Mouse (Mus musculus): Measurements from ENCODE around the gene Nucb2. TPM values are rescaled to one million over a fixed set of nuclear protein-coding genes. Genes with fewer than 3 reads are reported as not detected.
A peak's percentile ranks its signal among the peaks of the same experiment; 100 is the strongest.

Gene Nucb2
- polyA plus RNA-seq (2016; fragmentation: Nextera tagmentation; extraction: Ambion mirVana) = 11.7 and 11.8 TPM in 2 replicates

DNA sequence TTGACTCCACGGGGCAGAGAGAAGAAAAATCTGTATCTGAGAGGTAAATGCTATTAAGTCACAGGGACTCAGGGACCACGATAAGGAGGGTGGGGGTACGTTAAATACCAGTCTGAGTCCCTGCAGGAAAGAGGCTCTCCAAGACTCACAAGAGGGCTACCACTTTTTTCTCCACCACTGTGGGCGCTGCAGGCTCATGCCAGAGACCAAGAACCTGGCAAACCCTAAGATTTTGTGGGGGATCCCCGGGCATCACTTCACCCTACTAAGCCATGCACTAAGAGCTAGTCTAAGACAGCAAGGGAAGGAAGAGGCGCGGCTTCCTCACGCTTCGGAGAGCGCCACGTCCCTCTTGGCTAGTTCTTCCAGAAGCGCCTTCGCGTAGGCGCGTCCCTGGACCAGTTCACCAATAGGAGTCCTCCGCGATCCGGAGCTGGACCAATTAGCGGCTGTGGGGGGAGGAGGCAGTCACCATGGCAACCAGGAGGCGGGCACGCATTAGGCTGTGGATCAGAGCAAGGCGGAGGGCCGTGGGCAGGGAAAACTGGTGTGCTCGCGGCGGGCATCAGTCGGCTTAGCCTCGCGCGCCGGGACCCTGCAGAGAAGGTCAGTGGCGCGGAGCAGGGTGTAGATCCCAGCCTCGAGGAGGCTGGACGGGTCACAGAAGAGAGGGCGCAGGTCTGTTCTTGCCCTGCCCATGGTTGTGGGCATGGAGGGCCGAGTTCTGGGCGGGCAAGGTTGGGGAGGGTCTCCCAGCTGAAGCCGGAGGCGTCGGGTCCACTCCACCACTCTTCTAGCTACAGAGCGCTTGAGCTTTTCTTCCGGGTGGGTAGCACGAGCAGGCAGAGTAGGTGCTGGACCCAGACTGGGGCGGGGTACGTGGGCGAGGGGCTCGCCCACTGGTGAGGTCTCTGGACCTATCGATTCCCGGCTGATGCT is at the start of gene Nucb2:
Nucb2 (plus strand) TSS at position 491 of the 939 bp plus-strand sequence.
- H3K4me3 ChIP-seq = peak within 1 kb of the TSS; percentile 76
- peak; percentile 99 for DNase-seq (ENCODE audit: low spot score)
- H3K36me3 ChIP-seq = no peaks in the 10 kb centered on the region
- whole genome bisulfite sequencing = under 1% methylated on average over 51 of the region's 51 CpGs
- peaks cover 7% of the 10 kb centered on the region; the same call in 1 of the 2 replicates for H3K27me3 ChIP-seq (ENCODE audit: low read depth, poor library complexity, severe bottlenecking)
- H3K27ac ChIP-seq (replicated peaks) = peak within 1 kb of the TSS; percentile 93
- no peaks in the 10 kb centered on the region for H3K9me3 ChIP-seq (replicated peaks)
- peaks cover 30% of the 10 kb centered on the region for H3K4me1 ChIP-seq

DNA sequence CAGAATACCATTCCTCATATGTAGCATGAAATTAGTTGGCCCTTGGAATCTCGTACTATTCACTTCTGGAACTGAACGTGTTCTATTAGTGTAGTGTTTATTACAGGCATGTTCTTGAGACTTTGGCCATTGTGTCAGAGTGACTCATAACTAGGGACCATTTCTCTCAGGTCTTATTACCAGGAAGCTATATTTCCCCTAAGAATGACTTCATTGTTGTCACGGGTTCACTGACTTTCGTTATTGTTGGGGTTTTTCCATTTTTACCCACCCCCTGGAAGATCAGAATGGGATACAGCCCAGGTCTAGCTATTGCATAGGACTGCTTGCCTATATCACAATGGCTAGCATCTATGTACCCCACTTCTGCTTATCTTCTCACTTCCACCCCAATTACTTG is 47.2 kb upstream of the Nucb2 start:
- Histone ChIP-seq H3K4me3 (no peak overlapping the region), H3K27ac (replicated peaks) (no peak overlapping the region), H3K27me3 (ENCODE audit: low read depth, poor library complexity, severe bottlenecking) (no peaks in the 10 kb centered on the region), H3K4me1 (no peaks in the 10 kb centered on the region), H3K36me3 (no peaks in the 10 kb centered on the region), H3K9me3 (replicated peaks) (no peaks in the 10 kb centered on the region)
- WGBS = 87% methylated on average over 4 of the region's 4 CpGs
- DNase-seq (ENCODE audit: low spot score) = no peak

DNA sequence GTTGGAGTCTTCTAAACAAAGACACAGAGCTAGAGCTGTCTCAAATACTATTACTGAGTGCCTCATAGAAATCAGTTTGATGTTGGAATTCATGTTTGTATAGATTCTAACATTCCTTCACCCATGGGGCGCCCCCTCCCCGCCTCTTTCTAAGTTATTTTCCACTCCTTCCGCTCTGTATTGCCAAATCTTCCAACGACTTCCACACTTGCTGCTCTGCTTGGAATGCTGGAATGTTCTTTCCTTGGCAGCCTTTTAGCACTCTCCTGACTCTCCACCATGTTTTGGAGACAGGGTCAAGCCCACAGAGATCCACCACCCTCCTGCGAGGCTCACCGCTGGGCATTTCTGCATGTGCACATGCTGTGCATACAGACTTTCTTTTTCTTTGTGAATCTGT is 46.8 kb upstream of the Nucb2 start:
- no peak overlapping the region for H3K4me3 ChIP-seq
- no peaks in the 10 kb centered on the region for H3K36me3 ChIP-seq
- 0 out of 2 replicates have a peak, but pooled peaks cover 3% of the 10 kb centered on the region for H3K4me1 ChIP-seq
- no peak overlapping the region for H3K27ac ChIP-seq (replicated peaks)
- no peaks in the 10 kb centered on the region for H3K27me3 ChIP-seq (ENCODE audit: low read depth, poor library complexity, severe bottlenecking)
- H3K9me3 ChIP-seq (replicated peaks) = no peaks in the 10 kb centered on the region
- 89% methylated on average over 6 of the region's 6 CpGs for WGBS
- no peak for DNase-seq (ENCODE audit: low spot score)

DNA sequence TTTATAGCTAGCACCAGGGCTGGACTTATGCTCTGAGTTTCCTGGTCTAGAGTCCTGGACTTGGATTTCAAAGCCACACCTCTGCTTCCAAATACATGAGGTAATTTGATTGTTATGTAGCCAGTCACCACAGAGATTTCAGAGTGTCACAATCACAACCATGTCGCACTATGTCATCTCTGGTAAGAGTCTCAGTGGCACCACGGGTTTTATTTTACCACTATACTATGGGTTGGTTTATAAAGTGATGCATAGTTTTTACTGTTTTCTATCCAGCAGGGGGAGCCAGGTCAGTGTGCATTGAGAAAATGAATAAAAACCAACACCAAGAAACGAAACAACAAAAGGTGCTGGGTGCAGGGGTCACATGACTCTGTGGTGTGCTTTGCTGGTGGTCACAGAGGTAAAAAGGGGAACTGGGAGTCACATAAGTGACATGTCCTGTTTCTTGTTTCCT is 45.2 kb upstream of the Nucb2 start:
- WGBS = 52% methylated on average over 3 of the region's 3 CpGs
- no peak for DNase-seq (ENCODE audit: low spot score)
- H3K9me3 ChIP-seq (replicated peaks) = no peaks in the 10 kb centered on the region
- H3K36me3 ChIP-seq = no peaks in the 10 kb centered on the region
- H3K4me1 ChIP-seq = 0 out of 2 replicates have a peak, but pooled peaks cover 7% of the 10 kb centered on the region
- no peak overlapping the region for H3K27ac ChIP-seq (replicated peaks)
- H3K27me3 ChIP-seq (ENCODE audit: low read depth, poor library complexity, severe bottlenecking) = no peaks in the 10 kb centered on the region
- no peak overlapping the region for H3K4me3 ChIP-seq

DNA sequence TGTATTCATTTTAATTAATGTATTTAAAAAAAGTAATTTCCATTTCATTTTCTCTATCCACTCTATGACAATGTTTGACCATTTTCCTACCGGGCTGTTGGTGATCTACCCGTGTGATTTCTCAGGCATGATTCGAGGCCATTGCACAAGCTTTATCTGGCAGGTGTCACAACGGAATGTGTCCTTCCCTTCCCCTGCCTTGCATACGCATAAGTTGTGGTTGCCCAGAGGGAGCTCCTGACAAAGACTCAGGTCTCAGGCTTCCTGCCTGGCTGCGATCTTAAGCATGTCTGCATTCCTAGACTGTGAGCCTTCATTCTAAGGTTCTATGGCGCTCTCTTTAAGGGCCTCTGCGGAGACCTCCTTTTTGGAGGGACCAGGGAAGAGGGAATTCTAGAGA is 42.1 kb upstream of the Nucb2 start:
- WGBS = 68% methylated on average over 8 of the region's 8 CpGs

DNA sequence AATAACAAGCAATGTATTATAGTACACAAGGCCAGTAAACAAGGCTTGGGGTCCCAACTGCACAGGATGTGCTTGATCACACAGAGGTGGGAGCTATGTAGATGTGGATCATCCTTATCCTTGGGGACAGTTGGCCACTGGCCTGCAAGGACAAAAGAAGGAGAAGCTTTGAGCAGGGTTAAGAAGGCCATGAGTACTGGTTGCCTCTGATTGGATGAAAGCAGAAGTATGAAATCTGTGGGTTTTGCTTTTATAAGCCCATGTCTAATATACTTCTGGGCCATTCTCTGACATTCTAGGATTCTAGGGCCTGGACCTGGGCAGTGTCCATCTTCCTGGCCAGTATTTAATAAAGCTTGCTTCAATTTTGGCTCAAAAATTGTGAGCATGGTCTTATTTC is 28.3 kb upstream of the Nucb2 start:
- Histone ChIP-seq H3K9me3 (replicated peaks) (no peaks in the 10 kb centered on the region), H3K36me3 (no peaks in the 10 kb centered on the region), H3K4me3 (no peak overlapping the region), H3K27ac (replicated peaks) (no peak overlapping the region), H3K27me3 (ENCODE audit: low read depth, poor library complexity, severe bottlenecking) (no peaks in the 10 kb centered on the region), H3K4me1 (no peaks in the 10 kb centered on the region)
- no peak for DNase-seq (ENCODE audit: low spot score)

More for the DNA sequence above, 42.1 kb upstream of the Nucb2 start:
- Histone ChIP-seq H3K4me3 (no peak overlapping the region), H3K27ac (replicated peaks) (no peak overlapping the region), H3K9me3 (replicated peaks) (no peaks in the 10 kb centered on the region), H3K4me1 (0 out of 2 replicates have a peak, but pooled peaks cover 7% of the 10 kb centered on the region), H3K36me3 (no peaks in the 10 kb centered on the region), H3K27me3 (ENCODE audit: low read depth, poor library complexity, severe bottlenecking) (no peaks in the 10 kb centered on the region)
- no peak for DNase-seq (ENCODE audit: low spot score)

DNA sequence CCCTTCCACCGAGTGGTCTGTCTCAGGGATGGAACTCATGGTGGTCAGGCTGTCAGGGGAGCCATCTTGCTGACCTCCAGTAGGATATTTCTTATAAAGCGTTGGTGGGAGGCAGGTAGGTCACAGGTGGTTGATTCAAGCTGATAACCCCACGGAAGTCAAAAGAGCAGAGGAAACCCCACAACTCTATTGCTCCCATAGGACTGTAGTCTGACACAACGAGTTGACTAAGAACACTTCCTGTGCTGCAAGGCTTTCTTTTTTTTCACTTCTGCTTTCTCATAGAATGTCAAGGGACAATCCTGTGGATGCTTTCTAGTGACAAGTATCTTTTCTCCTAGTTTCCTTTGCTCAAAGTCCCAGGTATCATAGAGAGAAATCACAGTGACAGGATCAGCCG is 27.9 kb upstream of the Nucb2 start:
- 87% methylated on average over 5 of the region's 5 CpGs for WGBS
- Histone ChIP-seq H3K27ac (replicated peaks) (no peak overlapping the region), H3K4me3 (no peak overlapping the region)

DNA sequence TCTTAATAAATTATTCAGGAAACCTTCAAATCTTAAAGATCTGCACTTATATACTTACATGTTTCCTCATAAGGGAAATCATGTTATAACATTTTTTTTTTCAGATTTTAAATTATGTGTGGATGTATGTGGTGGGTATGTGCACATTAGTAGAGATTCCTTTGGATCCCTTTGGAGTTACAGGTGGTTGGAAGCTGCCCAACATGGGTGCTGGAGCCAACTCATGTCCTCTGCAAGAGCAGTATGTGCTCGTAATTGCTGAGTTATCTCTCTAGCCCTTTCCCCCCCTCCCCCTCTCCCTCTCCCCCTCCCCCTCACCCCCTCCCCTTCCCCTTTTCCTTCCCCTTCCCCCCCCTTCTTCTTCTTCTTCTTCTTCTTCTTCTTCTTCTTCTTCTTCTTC is 21.1 kb upstream of the Nucb2 start:
- DNase-seq (ENCODE audit: low spot score) = no peak
- 67% methylated on average over 1 of the region's 1 CpGs for WGBS
- Histone ChIP-seq H3K9me3 (replicated peaks) (no peaks in the 10 kb centered on the region), H3K36me3 (no peaks in the 10 kb centered on the region), H3K4me3 (no peak overlapping the region), H3K4me1 (no peaks in the 10 kb centered on the region), H3K27me3 (ENCODE audit: low read depth, poor library complexity, severe bottlenecking) (no peaks in the 10 kb centered on the region), H3K27ac (replicated peaks) (no peak overlapping the region)

More for the DNA sequence above, 27.9 kb upstream of the Nucb2 start:
- Histone ChIP-seq H3K27me3 (ENCODE audit: low read depth, poor library complexity, severe bottlenecking) (no peaks in the 10 kb centered on the region), H3K9me3 (replicated peaks) (no peaks in the 10 kb centered on the region), H3K4me1 (no peaks in the 10 kb centered on the region), H3K36me3 (no peaks in the 10 kb centered on the region)
- DNase-seq (ENCODE audit: low spot score) = no peak

DNA sequence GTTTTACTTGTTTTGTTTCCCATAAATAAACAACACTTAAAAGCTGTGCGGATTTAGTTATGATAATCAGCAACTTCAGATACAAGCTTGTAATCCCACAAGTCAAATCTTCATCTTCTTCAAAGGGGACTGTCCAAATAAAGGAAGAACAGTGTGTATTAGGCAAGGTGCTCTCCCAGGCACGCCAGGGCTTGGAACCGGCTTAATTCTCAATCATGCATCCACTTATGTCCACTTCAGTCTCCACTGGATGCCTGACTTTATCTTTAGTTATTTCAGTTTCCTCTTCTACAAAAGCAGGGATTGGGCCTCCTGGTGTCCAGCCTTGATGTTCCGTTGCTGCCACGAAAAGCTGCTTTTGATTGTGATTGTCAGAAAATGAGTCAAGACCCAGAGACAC is 20.4 kb upstream of the Nucb2 start:
- WGBS = 81% methylated on average over 5 of the region's 5 CpGs
- no peaks in the 10 kb centered on the region for H3K4me1 ChIP-seq
- no peak for DNase-seq (ENCODE audit: low spot score)
- no peak overlapping the region for H3K4me3 ChIP-seq
- H3K36me3 ChIP-seq = no peaks in the 10 kb centered on the region
- H3K9me3 ChIP-seq (replicated peaks) = no peaks in the 10 kb centered on the region
- no peaks in the 10 kb centered on the region for H3K27me3 ChIP-seq (ENCODE audit: low read depth, poor library complexity, severe bottlenecking)
- no peak overlapping the region for H3K27ac ChIP-seq (replicated peaks)

DNA sequence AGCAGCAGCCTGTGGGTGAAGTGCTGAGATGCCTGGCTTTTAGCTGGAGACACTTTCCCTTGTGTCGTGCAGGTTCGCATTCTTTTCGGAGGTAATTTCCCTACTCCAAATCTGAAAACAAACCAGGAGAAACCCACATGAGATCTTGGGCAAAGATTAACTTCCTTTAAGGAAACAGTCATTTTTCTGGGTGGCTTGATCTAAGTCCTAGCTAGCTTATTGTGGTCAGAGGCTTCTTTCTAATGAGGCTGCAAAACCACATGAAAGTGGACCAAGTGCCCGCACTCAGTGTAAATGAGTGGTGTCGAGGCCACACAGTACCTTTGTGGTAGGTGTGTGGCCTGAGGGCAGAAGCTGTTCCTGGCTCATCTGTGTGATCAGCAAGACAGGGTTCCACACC is 20.0 kb upstream of the Nucb2 start:
- Histone ChIP-seq H3K9me3 (replicated peaks) (no peaks in the 10 kb centered on the region), H3K27ac (replicated peaks) (no peak overlapping the region), H3K4me1 (no peaks in the 10 kb centered on the region), H3K36me3 (no peaks in the 10 kb centered on the region), H3K4me3 (no peak overlapping the region), H3K27me3 (ENCODE audit: low read depth, poor library complexity, severe bottlenecking) (no peaks in the 10 kb centered on the region)
- DNase-seq (ENCODE audit: low spot score) = no peak
- 89% methylated on average over 5 of the region's 5 CpGs for WGBS

DNA sequence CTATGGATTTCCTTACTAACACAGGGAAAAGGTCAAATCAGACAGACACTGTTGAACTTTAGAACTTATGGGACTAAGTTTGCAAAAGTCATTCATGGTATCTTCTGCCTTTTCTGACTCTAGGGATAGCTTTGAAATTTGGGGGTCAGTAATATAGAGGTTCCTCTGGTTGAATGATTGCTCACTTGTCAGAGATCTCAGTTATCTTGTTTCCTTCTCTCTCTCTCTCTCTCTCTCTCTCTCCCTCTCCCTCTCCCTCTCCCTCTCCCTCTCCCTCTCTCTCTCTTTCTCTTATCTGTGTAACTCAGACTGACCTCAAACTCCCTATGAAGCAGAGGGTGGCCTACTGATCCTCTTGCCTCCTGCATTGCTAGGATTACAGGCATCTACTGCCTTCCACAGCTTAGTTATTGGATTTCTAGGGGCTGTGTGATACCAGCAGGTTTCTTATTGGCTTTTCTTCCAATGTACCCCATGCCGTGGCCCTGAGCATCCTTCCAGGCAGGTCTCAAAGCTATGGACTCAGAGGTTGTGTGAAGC is 19.0 kb upstream of the Nucb2 start:
- Histone ChIP-seq H3K9me3 (replicated peaks) (no peaks in the 10 kb centered on the region), H3K4me3 (no peak overlapping the region), H3K4me1 (no peaks in the 10 kb centered on the region), H3K36me3 (no peaks in the 10 kb centered on the region), H3K27ac (replicated peaks) (no peak overlapping the region), H3K27me3 (ENCODE audit: low read depth, poor library complexity, severe bottlenecking) (no peaks in the 10 kb centered on the region)
- DNase-seq (ENCODE audit: low spot score) = no peak
- 74% methylated on average over 1 of the region's 1 CpGs for WGBS

DNA sequence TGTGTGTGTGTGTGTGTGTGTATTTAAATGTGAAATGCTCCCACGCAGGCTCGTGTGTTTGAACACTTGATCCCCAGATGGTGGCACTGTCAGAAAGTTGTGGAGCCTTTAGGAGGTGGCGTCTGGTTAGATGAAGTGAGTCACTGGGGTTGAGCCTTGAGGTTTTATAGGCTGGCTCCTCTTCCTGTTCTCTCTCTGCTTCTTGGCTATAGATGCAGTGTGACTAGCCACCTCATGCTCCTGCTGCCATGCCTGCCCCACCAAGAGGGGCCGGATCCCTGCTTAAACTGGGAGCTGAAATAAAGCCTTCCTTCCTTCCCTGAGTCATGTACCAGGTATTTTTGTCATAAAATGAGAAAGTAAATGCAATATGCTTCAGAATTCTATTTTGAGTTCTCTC is 13.1 kb upstream of the Nucb2 start:
- Histone ChIP-seq H3K9me3 (replicated peaks) (peaks cover 2% of the 10 kb centered on the region; the same call in 1 of the 2 replicates), H3K27me3 (ENCODE audit: low read depth, poor library complexity, severe bottlenecking) (no peaks in the 10 kb centered on the region), H3K4me3 (no peak overlapping the region), H3K4me1 (no peaks in the 10 kb centered on the region), H3K27ac (replicated peaks) (no peak overlapping the region), H3K36me3 (no peaks in the 10 kb centered on the region)
- 77% methylated on average over 4 of the region's 4 CpGs for WGBS
- no peak for DNase-seq (ENCODE audit: low spot score)

All from midbrain, embryonic 10.5 days (tissue).